Mouse (Mus musculus) small intestine, adult 2 months (tissue): Measurements from ENCODE around the gene Zfp804b. TPM values are rescaled to one million over a fixed set of nuclear protein-coding genes. Genes with fewer than 3 reads are reported as not detected.

Source experiments
- H3K27ac ChIP-seq: fragments of 200-500 bp; 2 replicates; pipeline ENCODE4 v1.5.1; 2012; ENCODE audit warnings: low read depth, low read length, control low read depth, inconsistent platforms; ENCODE audit not compliant: insufficient read depth
- H3K27me3 ChIP-seq: fragments of 200-500 bp; 2 replicates; pipeline ENCODE4 v1.6.1; 2012; ENCODE audit warnings: mild to moderate bottlenecking, moderate library complexity, low read length, inconsistent platforms; ENCODE audit not compliant: control insufficient read depth, insufficient read depth
- H3K36me3 ChIP-seq: fragments of 200-500 bp; 2 replicates; pipeline ENCODE4 v1.6.1; 2012; ENCODE audit warnings: mild to moderate bottlenecking, low read length, control low read depth, inconsistent platforms; ENCODE audit not compliant: control insufficient read depth, insufficient read depth
- H3K4me1 ChIP-seq: fragments of 200-500 bp; 2 replicates; pipeline ENCODE4 v1.6.1; 2012; ENCODE audit warnings: low read length, inconsistent platforms, mixed read lengths; ENCODE audit not compliant: control insufficient read depth, insufficient read depth, insufficient read length
- H3K4me3 ChIP-seq: fragments of 200-500 bp; 2 replicates; pipeline ENCODE4 v1.5.1; 2012; ENCODE audit warnings: low read depth, mild to moderate bottlenecking, control low read depth, inconsistent platforms, low read length, moderate library complexity
- CTCF ChIP-seq: fragments of 200-500 bp; IDR thresholded peaks from 2 replicates; pipeline ENCODE4 v1.5.1; 2012; ENCODE audit warnings: low read depth, mild to moderate bottlenecking, control low read depth, inconsistent platforms, low read length, moderate library complexity, mixed read lengths; ENCODE audit not compliant: insufficient replicate concordance, insufficient read length; ENCODE audit errors: extremely low read depth
- POLR2A ChIP-seq: fragments of 200-500 bp; IDR thresholded peaks from 2 replicates; pipeline ENCODE4 v1.6.1; 2012; ENCODE audit warnings: low read depth, mild to moderate bottlenecking, control low read depth, inconsistent platforms, low read length, moderate library complexity
- WGBS: fragments of 180-500 bp; shearing (Covaris S2); methylation state at CpG from one replicate; pipeline ENCODE4 v1.1.7; 2018; 5-methylcytosine and 5-hydroxymethylcytosine counted together
- polyA plus RNA-seq: library from polyadenylated mRNA; depleted of rRNA; stranded (reverse); fragments of >200 nt; gene quantifications from 2 replicates; pipeline ENCODE4 v1.2.3, GENCODE M21; 2012

The Zfp804b gene
- polyA plus RNA-seq, 1 experiment, result not detected

DNA sequence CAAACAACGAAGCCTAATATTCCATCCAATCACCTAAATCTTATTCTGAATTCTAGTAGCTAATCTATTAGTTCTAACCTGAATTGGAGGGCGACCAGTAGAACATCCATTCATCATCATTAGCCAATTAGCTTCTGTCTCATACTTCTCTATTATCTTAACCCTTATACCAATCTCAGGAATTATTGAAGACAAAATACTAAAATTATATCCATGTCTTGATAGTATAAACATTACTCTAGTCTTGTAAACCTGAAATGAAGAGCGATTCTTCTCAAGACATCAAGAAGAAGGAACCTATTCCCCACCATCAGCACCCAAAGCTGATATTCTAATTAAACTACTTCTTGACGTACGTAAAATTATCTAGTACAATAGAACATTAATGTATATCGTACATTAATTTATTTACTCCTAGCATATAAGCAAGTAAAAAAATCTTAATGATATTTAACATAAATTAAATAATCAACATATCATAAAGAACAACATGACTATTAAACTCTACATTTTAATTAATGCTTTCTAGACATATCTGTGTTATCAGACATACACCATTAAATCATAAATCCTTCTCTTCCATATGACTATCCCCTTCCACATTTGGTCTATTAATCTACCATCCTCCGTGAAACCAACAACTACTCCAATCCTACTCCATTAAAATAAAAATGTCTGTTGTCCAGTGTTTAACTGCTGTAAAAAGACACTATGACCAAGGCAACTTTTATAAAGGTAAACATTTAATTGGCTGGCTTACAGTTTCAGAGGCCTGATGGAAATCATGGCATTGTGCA lies 67.7 kb downstream of the Zfp804b start:
- WGBS, result 82% methylated on average over 7 of the region's 7 CpGs
- Histone ChIP-seq H3K27me3 (no peaks in the 10 kb centered on the region), H3K27ac (no peak overlapping the region), H3K4me3 (no peak overlapping the region), H3K36me3 (no peaks in the 10 kb centered on the region), H3K4me1 (no peaks in the 10 kb centered on the region)
- TF ChIP-seq CTCF (no peak), POLR2A (no peak)

DNA sequence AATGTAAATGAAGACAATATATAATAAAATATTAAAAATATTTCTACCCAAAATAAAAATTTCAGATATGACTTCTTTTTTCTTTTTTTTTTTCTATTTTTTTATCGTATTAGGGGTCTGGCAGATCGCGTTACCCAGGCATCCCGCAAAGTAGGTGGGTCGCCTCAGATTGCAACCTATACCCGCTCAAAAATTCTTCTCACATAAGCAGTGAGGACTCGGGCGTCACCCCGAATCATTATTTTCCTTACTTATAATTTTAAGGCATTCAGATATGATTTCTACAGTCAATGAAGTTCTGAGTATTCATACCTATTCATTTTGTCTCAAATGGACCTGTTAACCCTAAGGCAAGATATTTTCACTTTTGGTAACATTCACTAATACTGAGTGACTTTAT lies 167.0 kb downstream of the Zfp804b start:
- H3K36me3 ChIP-seq, result no peaks in the 10 kb centered on the region
- H3K27me3 ChIP-seq, result no peaks in the 10 kb centered on the region
- H3K4me1 ChIP-seq, result no peaks in the 10 kb centered on the region
- no peak overlapping the region for H3K27ac ChIP-seq
- 89% methylated on average over 9 of the region's 9 CpGs for WGBS
- no peak overlapping the region for H3K4me3 ChIP-seq
- no peak for TF ChIP-seq POLR2A
- no peak for TF ChIP-seq CTCF

DNA sequence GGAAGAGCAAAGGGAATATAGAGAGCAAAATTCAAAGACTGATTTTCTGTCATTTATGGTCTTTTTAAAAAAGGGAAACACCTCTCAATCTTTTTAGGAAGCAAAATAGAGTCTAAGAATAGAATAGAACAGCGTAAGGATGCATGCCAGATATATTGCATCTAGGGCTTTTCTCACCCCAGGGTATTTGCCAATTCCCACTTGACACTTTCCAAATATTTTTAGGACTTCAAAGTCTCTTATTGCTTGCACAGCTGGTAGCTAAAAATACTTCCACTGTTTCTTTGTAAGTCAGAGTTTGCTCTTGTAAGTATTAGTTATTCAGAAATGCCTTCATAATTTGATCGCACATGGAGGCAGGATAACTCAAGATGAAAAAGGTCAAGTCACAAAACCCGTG lies 204.9 kb downstream of the Zfp804b start:
- no peaks in the 10 kb centered on the region for H3K27me3 ChIP-seq
- no peaks in the 10 kb centered on the region for H3K4me1 ChIP-seq
- H3K27ac ChIP-seq, result no peak overlapping the region
- TF ChIP-seq CTCF (no peak), POLR2A (no peak)
- no peaks in the 10 kb centered on the region for H3K36me3 ChIP-seq
- H3K4me3 ChIP-seq, result no peak overlapping the region
- 67% methylated on average over 3 of the region's 3 CpGs for WGBS

DNA sequence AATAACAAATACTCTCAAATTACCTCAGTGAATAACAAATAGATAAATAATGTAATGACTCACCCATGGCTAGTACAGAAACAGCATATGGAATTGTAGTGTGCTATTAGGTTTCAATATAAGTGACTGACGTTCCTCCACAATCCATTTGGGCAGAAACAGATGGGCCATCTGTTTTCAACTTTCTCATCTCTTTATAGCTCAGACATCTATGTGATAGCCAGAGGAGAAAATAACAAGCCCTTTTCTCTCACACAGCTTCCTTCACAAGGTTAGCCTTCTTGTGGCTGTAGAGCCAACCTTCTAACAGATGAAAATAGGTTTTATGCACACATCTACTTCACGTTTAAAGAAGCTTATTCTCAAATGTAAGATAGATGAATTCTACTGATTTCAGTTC lies 242.2 kb downstream of the Zfp804b start:
- no peaks in the 10 kb centered on the region for H3K36me3 ChIP-seq
- H3K4me3 ChIP-seq, result no peak overlapping the region
- no peak overlapping the region for H3K27ac ChIP-seq
- H3K27me3 ChIP-seq, result no peaks in the 10 kb centered on the region
- TF ChIP-seq POLR2A (no peak), CTCF (no peak)
- 56% methylated on average over 2 of the region's 2 CpGs for WGBS
- no peaks in the 10 kb centered on the region for H3K4me1 ChIP-seq

DNA sequence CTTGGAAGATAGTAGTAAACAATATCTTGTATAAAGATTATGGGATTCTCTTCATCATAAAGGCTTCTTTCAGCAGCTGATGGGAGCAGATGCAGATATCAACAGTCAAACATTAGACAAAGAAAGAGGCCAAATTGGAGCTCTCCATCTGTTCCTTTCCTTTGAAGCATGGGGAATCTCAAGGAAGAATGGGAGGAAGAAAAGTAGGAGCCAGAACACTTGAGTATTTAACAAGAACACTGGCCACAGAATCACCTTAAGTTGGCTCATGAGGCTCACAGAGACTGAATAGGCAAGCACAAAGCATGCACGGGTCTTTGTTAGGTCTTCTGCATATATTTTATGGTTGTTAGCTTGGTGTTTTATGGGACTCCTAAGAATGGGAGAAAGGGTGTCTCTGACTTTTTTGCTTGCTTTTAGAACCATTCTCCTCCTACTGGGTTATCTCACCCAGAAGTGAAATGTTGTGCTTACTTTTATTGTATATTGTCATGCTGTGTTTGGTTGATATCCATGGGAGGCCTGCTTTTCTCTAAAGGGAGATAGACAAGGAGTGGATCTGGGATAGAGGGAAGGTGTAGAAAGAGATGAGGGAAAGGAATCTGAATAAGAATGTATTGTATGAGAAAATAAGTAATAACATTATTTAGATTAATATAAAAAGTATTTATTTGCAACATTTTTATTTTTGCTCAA lies 270.5 kb downstream of the Zfp804b start:
- no peaks in the 10 kb centered on the region for H3K27me3 ChIP-seq
- WGBS, result 75% methylated on average over 1 of the region's 1 CpGs
- no peak overlapping the region for H3K4me3 ChIP-seq
- no peaks in the 10 kb centered on the region for H3K36me3 ChIP-seq
- TF ChIP-seq CTCF (no peak), POLR2A (no peak)
- H3K27ac ChIP-seq, result no peak overlapping the region
- no peaks in the 10 kb centered on the region for H3K4me1 ChIP-seq

DNA sequence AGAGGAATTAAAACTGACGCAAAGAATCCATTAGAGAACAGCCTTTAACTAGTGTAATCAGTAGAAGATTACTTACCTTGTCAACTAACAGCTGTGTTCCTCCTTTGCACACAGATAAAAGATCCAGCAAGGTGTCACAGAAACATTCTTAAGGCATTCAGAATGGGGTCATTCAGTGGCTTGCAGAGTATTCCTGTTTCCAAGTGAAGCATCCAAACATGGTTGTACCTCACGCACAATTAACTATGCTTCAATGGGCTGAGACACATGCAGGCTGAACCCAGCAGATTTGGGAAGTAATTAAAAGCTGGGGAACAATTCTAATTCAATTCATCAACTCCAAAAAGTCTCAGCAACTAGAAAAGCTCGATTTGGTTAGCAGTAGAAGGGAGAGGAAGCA lies 337.1 kb downstream of the Zfp804b start:
- 37% methylated on average over 3 of the region's 3 CpGs for WGBS
- no peak overlapping the region for H3K27ac ChIP-seq
- H3K4me3 ChIP-seq, result no peak overlapping the region
- TF ChIP-seq POLR2A (no peak), CTCF (no peak)
- no peaks in the 10 kb centered on the region for H3K4me1 ChIP-seq
- no peaks in the 10 kb centered on the region for H3K27me3 ChIP-seq
- H3K36me3 ChIP-seq, result no peaks in the 10 kb centered on the region

DNA sequence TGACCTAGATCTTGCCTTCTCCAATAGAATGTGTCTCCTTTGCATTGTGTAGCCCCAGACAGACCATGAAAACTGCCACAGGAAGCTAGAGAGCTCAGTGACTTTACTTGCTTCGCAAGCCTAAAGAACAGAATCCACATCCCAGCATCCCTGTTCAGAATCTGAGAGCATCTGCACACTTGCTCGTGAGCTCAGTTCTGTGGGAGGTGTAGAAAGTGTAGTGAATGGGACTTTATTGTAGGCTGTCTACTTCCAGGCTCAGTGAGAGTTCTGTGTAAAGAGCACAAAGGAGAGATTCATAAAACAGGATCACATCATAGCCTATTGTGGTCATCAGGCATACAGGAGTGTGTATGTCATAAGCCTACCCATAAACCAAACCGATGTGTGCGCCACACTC lies 360.6 kb downstream of the Zfp804b start:
- 83% methylated on average over 4 of the region's 4 CpGs for WGBS
- TF ChIP-seq POLR2A, result no peak
- TF ChIP-seq CTCF, result no peak
- H3K4me3 ChIP-seq, result no peak overlapping the region
- no peak overlapping the region for H3K27ac ChIP-seq
- H3K27me3 ChIP-seq, result no peaks in the 10 kb centered on the region
- H3K36me3 ChIP-seq, result no peaks in the 10 kb centered on the region
- no peaks in the 10 kb centered on the region for H3K4me1 ChIP-seq

DNA sequence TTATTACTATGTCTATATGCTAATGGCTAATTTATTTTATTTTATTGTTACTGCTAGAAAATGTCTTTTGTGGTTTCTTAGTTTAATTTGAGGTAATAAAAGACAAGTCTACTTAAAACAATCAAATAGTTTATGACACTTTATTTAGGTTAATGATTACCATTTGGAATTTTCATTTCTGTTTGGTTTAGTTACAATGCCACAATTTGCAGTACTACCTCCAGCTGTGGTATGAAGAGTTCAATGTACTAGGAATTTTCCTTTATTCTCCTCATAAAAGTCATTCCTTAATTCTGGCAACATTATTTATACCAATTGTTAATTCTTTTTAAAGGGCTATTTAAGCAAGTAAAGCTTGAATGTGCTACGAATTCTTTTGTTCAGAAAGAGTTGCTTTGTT lies 409.7 kb downstream of the Zfp804b start:
- 41% methylated on average over 1 of the region's 1 CpGs for WGBS
- Histone ChIP-seq H3K27me3 (no peaks in the 10 kb centered on the region), H3K4me3 (no peak overlapping the region), H3K27ac (no peak overlapping the region), H3K36me3 (no peaks in the 10 kb centered on the region), H3K4me1 (no peaks in the 10 kb centered on the region)
- no peak for TF ChIP-seq CTCF
- TF ChIP-seq POLR2A, result no peak
